ENCODE assay signal across 10 mouse cellular contexts in the genomic region with DNA sequence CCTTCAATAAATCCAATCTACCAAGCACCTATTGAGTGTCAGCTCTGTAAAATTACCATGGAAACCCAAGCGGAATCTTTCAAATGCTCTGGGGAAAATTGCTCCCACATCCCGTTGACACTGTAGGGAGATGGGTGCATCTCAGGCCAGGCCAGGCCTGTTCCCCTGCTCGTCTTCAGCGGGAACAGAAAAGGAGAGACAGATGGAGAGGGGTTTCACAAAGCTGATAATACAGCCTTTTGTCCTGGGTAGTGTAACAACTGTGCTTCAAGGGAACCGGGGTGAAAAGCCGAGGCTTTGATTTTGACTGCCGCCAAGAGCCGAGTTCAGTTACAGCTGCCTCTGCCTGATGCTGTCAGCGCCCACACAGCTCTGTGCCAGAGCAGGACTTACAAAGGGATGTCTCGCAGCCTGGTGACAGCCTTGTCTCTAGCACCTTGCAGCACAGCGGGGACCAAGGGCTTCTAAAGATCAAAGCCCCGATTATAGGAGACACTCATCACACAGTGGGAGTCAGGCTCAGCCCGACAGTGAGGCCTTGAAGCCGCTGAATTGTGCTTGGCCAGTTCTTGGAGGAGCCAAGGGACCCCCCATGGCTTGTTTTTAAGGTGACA.
DNase-seq lines count a peak whose midpoint lies in the region; ATAC-seq and TF ChIP-seq lines count a peak whose summit lies in the region.
"Had no signal": no experiment of that assay in that cellular context is flagged by ENCODE, and none has a peak within 500 bp of the region (broad histone marks: within the 10 kb centered on the region; RNA-seq: fewer than 3 reads in every experiment).

No protein-coding gene starts in this region.

- H3K4me2 ChIP-seq in lung, embryonic 14.5 days = no peak overlapping the region
- H3K4me2 ChIP-seq: liver, embryonic 15.5 days had no signal

- no peaks in the 10 kb centered on the region for H3K36me3 ChIP-seq in lung, embryonic 14.5 days (ENCODE audit: insufficient read depth)
- H3K36me3 ChIP-seq: liver, embryonic 15.5 days had no signal

- no peak overlapping the region for H3K27ac ChIP-seq in lung, embryonic 14.5 days (ENCODE audit: low read depth)
- H3K27ac ChIP-seq in cerebellum, adult 2 months (ENCODE audit: insufficient read depth, low read length) = no peak overlapping the region
- H3K27ac ChIP-seq: liver, embryonic 15.5 days had no signal

- WGBS in lung, embryonic 14.5 days = 19% methylated on average over 14 of the region's 14 CpGs
- WGBS in cerebellum, adult 2 months = 39% methylated on average over 14 of the region's 14 CpGs

- no peak overlapping the region for H3K9ac ChIP-seq in lung, embryonic 14.5 days
- H3K9ac ChIP-seq: liver, embryonic 15.5 days had no signal

- H3K4me3 ChIP-seq in lung, embryonic 14.5 days (ENCODE audit: low read depth, low read length) = no peak overlapping the region
- H3K4me3 ChIP-seq in cerebellum, adult 2 months (replicated peaks; ENCODE audit: insufficient read depth, low read depth, low read length) = no peak overlapping the region
- H3K4me3 ChIP-seq: liver, embryonic 15.5 days had no signal

- no peaks in the 10 kb centered on the region for H3K9me3 ChIP-seq in lung, embryonic 14.5 days (ENCODE audit: low read depth, low read length)
- H3K9me3 ChIP-seq: liver, embryonic 15.5 days had no signal

- no peak for TF ChIP-seq CTCF in lung, embryonic 14.5 days (IDR thresholded peaks at IDR 0.05; ENCODE audit: low read depth)
- no peak for TF ChIP-seq CTCF in cerebellum, adult 2 months (IDR thresholded peaks at IDR 0.05; ENCODE audit: borderline replicate concordance, insufficient read depth, low read depth, low read length)

- DNase-seq in adrenal gland, postnatal 14 days = peak; percentile 35
- no peak for DNase-seq in adrenal gland, postnatal 4 days (ENCODE audit: low spot score in 2 of 2)
- peak; percentile 50 for DNase-seq in lung, embryonic 14.5 days
- DNase-seq in lung, postnatal 14 days = no peak
- peak; percentile 36 to 40 for DNase-seq in frontal cortex, postnatal 36 days (ENCODE audit: low spot score in 2 of 2)
- DNase-seq in retina, embryonic 14.5 days (ENCODE audit: low spot score) = peak; percentile 49
- no peak for DNase-seq in cerebellum, postnatal 4 days (ENCODE audit: low spot score in 2 of 2)
- no peak for DNase-seq in cerebellum, adult 2 months
- DNase-seq: spleen, adult 18-20 months had no signal

- no peak for TF ChIP-seq POLR2A in cerebellum, adult 2 months (IDR thresholded peaks at IDR 0.05; ENCODE audit: borderline replicate concordance, insufficient read depth, low read length)

- no peaks in the 10 kb centered on the region for H3K4me1 ChIP-seq in lung, embryonic 14.5 days (ENCODE audit: insufficient read depth)
- H3K4me1 ChIP-seq in cerebellum, adult 2 months (ENCODE audit: control insufficient read depth, insufficient read depth, low read length) = no peaks in the 10 kb centered on the region
- H3K4me1 ChIP-seq: liver, embryonic 15.5 days had no signal

- no peaks in the 10 kb centered on the region for H3K27me3 ChIP-seq in lung, embryonic 14.5 days (ENCODE audit: insufficient read depth, low read length)
- no peaks in the 10 kb centered on the region; the same call in 1 of the 2 replicates for H3K27me3 ChIP-seq in cerebellum, adult 2 months (ENCODE audit: control insufficient read depth, insufficient read depth, low read length)
- H3K27me3 ChIP-seq: liver, embryonic 15.5 days had no signal

- ATAC-seq in lung, embryonic 14.5 days (ENCODE audit: insufficient read depth) = peak; percentile 63; the same call in 1 of the 2 replicates

Comparison
In these comparisons a context has a peak if more than half of its experiments do, and no peak if none do; other contexts are left out.
1. DNase-seq: peak in adrenal gland, postnatal 14 days (single experiment), lung, embryonic 14.5 days (single experiment), frontal cortex, postnatal 36 days (2 of 2) and retina, embryonic 14.5 days (single experiment); none in adrenal gland, postnatal 4 days (0 of 2), lung, postnatal 14 days (single experiment), cerebellum, postnatal 4 days (0 of 2) and cerebellum, adult 2 months (0 of 2).